9 mouse cellular contexts compared by ENCODE assay signal in genomic region chr16:94618543-94618942, GRCm38 (mm10). TPM values are rescaled to one million over a fixed set of nuclear protein-coding genes. Genes with fewer than 3 reads are reported as not detected.
A peak's percentile ranks its signal among the peaks of the same experiment; 100 is the strongest.
DNase-seq lines count a peak whose midpoint lies in the region; ATAC-seq lines count a peak whose summit lies in the region.
"Had no signal": no experiment of that assay in that cellular context is flagged by ENCODE, and none has a peak within 500 bp of the region (broad histone marks: within the 10 kb centered on the region; RNA-seq: fewer than 3 reads in every experiment).

No protein-coding gene starts in this region.

- no peaks in the 10 kb centered on the region for H3K9me3 ChIP-seq in hindbrain, embryonic 16.5 days (ENCODE audit: control insufficient read depth, low read length)
- H3K9me3 ChIP-seq: megakaryocyte, embryonic 14.5 days had no signal

- no peaks in the 10 kb centered on the region; the same call in 1 of the 2 replicates for H3K36me3 ChIP-seq in hindbrain, embryonic 16.5 days (ENCODE audit: control insufficient read depth, insufficient read depth, low read length)

- H3K4me3 ChIP-seq in hindbrain, embryonic 16.5 days (ENCODE audit: low read length) = no peak overlapping the region

- H3K4me2 ChIP-seq in hindbrain, embryonic 16.5 days (ENCODE audit: low read length) = no peak overlapping the region

- DNase-seq in urinary bladder, postnatal 14 days (ENCODE audit: low spot score) = peak; percentile 65
- DNase-seq in urinary bladder, adult 2 months (ENCODE audit: low spot score) = no peak
- DNase-seq in cerebellum, adult 9-11 months = peak; percentile 70
- peak; percentile 52 for DNase-seq in gastrocnemius, postnatal 10 days
- peak; percentile 71 to 72 for DNase-seq in left cerebral cortex, postnatal 14 days (ENCODE audit: low spot score in 2 of 2)
- DNase-seq in mesoderm, embryonic 11.5 days (ENCODE audit: low read depth, low spot score) = peak; percentile 71
- DNase-seq in spleen, postnatal 36 days (ENCODE audit: low spot score in 2 of 2) = peak; percentile 50 to 53

- no peak overlapping the region for H3K27ac ChIP-seq in hindbrain, embryonic 16.5 days (ENCODE audit: low read depth, low read length)

- WGBS in hindbrain, embryonic 16.5 days = 54% methylated on average over 10 of the region's 10 CpGs

- ATAC-seq in hindbrain, embryonic 16.5 days = peak; percentile 55; the same call in 1 of the 2 replicates

- no peaks in the 10 kb centered on the region for H3K27me3 ChIP-seq in hindbrain, embryonic 16.5 days (replicated peaks; ENCODE audit: control insufficient read depth, insufficient read depth, low read length)
- H3K27me3 ChIP-seq: megakaryocyte, embryonic 14.5 days had no signal

- no peak overlapping the region for H3K9ac ChIP-seq in hindbrain, embryonic 16.5 days (ENCODE audit: low read depth, low read length)

- intact Hi-C loops in left cerebral cortex, postnatal 14 days (cut with DNase I) = loop anchor here (5.0 kb wide), 2 partner anchors 46 to 91 kb away; partner anchors contain the start of genes Dyrk1a and Vps26c

- no peaks in the 10 kb centered on the region; the same call in 1 of the 2 replicates for H3K4me1 ChIP-seq in hindbrain, embryonic 16.5 days (ENCODE audit: control insufficient read depth, insufficient read depth, low read depth, low read length)

RNA-seq across cellular contexts. Expression of gene Dyrk1a, which starts 48.7 kb away (rescaled TPM):
- 25.4 and 31.6 TPM in 2 replicates for polyA plus RNA-seq in urinary bladder, adult 2 months (2012; rRNA removed)
- total RNA-seq in gastrocnemius, postnatal 10 days (2021) = 10 to 100 TPM; 83.9 to 93.5 TPM
- 9.4 and 9.8 TPM in 2 replicates for polyA plus RNA-seq in hindbrain, embryonic 16.5 days (2015; fragmentation: Nextera tagmentation; extraction: Ambion mirVana)
- total RNA-seq in left cerebral cortex, postnatal 14 days (2021) = 10 to 100 TPM; 87.3 to 91.2 TPM
